Mouse (Mus musculus) bone marrow macrophage, adult 2 months (primary cell): ENCODE results near the gene Sbf1.

ENCODE experiments used
- CTCF ChIP-seq: IDR thresholded peaks from 2 replicates; pipeline ENCODE4 v1.5.1; 2012; ENCODE audit warnings: low read depth, mild to moderate bottlenecking, low read length, moderate library complexity
- POLR2A ChIP-seq: IDR thresholded peaks from 2 replicates; pipeline ENCODE4 v1.6.1; 2012; ENCODE audit warnings: mild to moderate bottlenecking, low read depth, low read length, borderline replicate concordance

GRCm38 (mm10) chr15:89314107-89314506, 1.0 kb downstream of the Sbf1 start:
- TF ChIP-seq POLR2A, result no peak
- TF ChIP-seq CTCF, result no peak
